Mouse (Mus musculus): ENCODE measurements at regions not wholly inside any gene's neighbourhood (a gene's known extent, or its start where the extent isn't known, plus 50 kb on each side); places are given as distances from the start of the nearest gene placed in this dataset.

- TF ChIP-seq CTCF (IDR thresholded peaks at IDR 0.05; ENCODE audit: extremely low read depth, insufficient read depth, low read length) (no peak), POLR2A (IDR thresholded peaks at IDR 0.05; ENCODE audit: extremely low read depth, insufficient read depth, low read length) (no peak)
Measured at GRCm38 (mm10) chr10:15805791-15806190, 1087.8 kb upstream of the Gje1 start.

Measured in cortical plate, adult 2 months (tissue).